Mouse (Mus musculus) hindbrain, embryonic 15.5 days (tissue): ENCODE data around the gene Thbs4. TPM values are rescaled to one million over a fixed set of nuclear protein-coding genes. Genes with fewer than 3 reads are reported as not detected.
A peak's percentile ranks its signal among the peaks of the same experiment; 100 is the strongest.

ENCODE experiments used
- ATAC-seq: fragments of 200-750 bp; cut with Nextera tagmentation; 2 replicates; pipeline ENCODE4 v1.8.0; 2017; ENCODE audit warnings: low read depth, moderate number of reproducible peaks, moderate TSS enrichment; ENCODE audit not compliant: low FRiP score
- H3K27ac ChIP-seq: fragments of 300-500 bp; sonication (generic); replicated peaks from 2 replicates; pipeline ENCODE4 v1.5.1; 2015; ENCODE audit warnings: mild to moderate bottlenecking, inconsistent platforms
- H3K27me3 ChIP-seq: fragments of 300-500 bp; sonication (generic); 2 replicates; pipeline ENCODE4 v1.6.1; 2015; ENCODE audit warnings: control low read depth, inconsistent platforms
- H3K36me3 ChIP-seq: fragments of 300-500 bp; sonication (generic); 2 replicates; pipeline ENCODE4 v1.6.1; 2015; ENCODE audit warnings: control low read depth, inconsistent platforms
- H3K4me1 ChIP-seq: fragments of 300-500 bp; sonication (generic); replicated peaks from 2 replicates; pipeline ENCODE4 v1.6.1; 2015; ENCODE audit warnings: control low read depth, inconsistent platforms
- H3K4me2 ChIP-seq: fragments of 300-500 bp; sonication (generic); 2 replicates; pipeline ENCODE4 v1.6.1; 2015; ENCODE audit warnings: moderate library complexity, mild to moderate bottlenecking, inconsistent platforms
- H3K4me3 ChIP-seq: fragments of 300-500 bp; sonication (generic); 2 replicates; pipeline ENCODE4 v1.5.1; 2015; ENCODE audit warnings: mild to moderate bottlenecking, inconsistent platforms
- H3K9ac ChIP-seq: fragments of 300-500 bp; sonication (generic); 2 replicates; pipeline ENCODE4 v1.6.1; 2015; ENCODE audit warnings: inconsistent platforms
- H3K9me3 ChIP-seq: fragments of 300-500 bp; sonication (generic); 2 replicates; pipeline ENCODE4 v1.6.1; 2016; ENCODE audit warnings: control low read depth, inconsistent platforms
- WGBS: fragments of 180-500 bp; shearing (Covaris S2); methylation state at CpG from one replicate; pipeline ENCODE4 v1.1.7; 2015; 5-methylcytosine and 5-hydroxymethylcytosine counted together
- polyA plus RNA-seq: library from polyadenylated mRNA; unstranded; fragments of >200 nt; fragmentation: Nextera tagmentation; extraction: Ambion mirVana; gene quantifications from 2 replicates; pipeline ENCODE4 v1.2.1, GENCODE M21; 2015

Gene Thbs4
- polyA plus RNA-seq, 1 experiment from 2014 or later, result 1.7 TPM

DNA sequence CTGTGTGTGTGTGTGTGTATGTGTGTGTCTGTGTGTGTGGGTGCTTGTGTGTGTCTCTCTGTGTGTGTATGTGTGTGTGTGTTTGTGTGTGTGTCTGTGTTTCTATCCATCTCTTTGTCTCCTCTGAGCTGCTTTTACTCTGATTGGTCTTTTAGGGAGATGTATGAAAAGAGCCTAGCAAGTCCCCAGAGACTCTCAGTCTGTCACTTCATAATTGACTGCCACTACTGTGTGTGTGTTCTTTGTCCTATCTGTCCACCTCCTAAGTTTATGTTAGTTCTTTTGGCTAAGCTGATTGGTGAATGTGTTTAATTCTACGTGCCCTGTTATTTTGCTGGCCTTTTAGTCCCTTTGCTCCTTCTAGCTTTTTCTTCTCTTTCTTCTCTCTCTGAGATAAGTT lies 58.9 kb downstream of the Thbs4 start:
- no peak overlapping the region for H3K27ac ChIP-seq
- no peak for ATAC-seq
- WGBS, result 50% methylated on average over 1 of the region's 1 CpGs
- H3K4me1 ChIP-seq, result peaks cover 37% of the 10 kb centered on the region
- no peaks in the 10 kb centered on the region for H3K9me3 ChIP-seq
- H3K9ac ChIP-seq, result no peak overlapping the region
- H3K4me3 ChIP-seq, result no peak overlapping the region
- H3K27me3 ChIP-seq, result no peaks in the 10 kb centered on the region
- H3K36me3 ChIP-seq, result no peaks in the 10 kb centered on the region
- H3K4me2 ChIP-seq, result no peak overlapping the region

DNA sequence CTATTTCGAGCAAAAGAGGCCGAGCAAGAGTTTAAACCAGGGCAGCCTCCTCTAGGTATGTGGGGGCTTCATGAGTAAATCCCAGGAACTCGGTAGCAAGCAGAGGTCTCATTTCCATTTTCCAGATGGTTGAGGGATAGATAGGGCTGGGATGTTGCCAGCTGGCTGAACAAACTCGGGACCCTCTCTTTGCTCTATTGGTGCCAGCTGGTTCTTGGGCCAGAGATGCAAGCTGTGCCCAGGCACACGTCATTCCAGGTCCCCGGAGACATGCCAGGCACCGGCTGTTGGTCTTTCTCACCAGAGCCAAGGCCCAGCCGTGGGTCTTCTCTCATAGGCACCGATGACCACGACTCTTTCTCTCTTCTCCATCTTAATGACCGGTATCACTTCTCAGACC lies 60.9 kb downstream of the Thbs4 start:
- peak; percentile 36; the same call in 1 of the 2 replicates for ATAC-seq
- no peak overlapping the region for H3K4me2 ChIP-seq
- peaks cover 34% of the 10 kb centered on the region for H3K4me1 ChIP-seq
- no peaks in the 10 kb centered on the region for H3K9me3 ChIP-seq
- WGBS, result 44% methylated on average over 11 of the region's 11 CpGs
- no peaks in the 10 kb centered on the region for H3K36me3 ChIP-seq
- no peak overlapping the region for H3K9ac ChIP-seq
- H3K27ac ChIP-seq, result peak overlapping the region; percentile 65
- no peaks in the 10 kb centered on the region for H3K27me3 ChIP-seq
- no peak overlapping the region for H3K4me3 ChIP-seq

DNA sequence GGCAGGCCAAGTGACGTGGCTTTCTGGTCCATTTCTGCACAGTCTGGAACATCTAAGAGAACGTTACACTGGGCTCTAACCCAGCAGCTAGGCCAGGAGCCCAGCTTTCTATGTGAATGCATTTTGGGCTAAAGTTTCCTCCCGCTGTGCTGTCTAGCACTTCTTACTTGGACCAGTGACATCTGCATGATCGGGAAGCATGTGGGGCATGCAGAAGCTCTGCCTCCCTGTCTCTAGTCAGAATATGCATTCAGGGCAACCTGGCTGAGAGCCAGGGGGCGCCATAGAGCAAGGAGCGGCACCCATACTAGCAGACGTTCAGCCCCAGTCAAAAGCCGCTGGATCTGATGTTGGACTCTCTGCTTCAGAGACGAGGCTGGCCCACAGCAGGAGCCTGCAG lies 61.4 kb downstream of the Thbs4 start:
- H3K27ac ChIP-seq, result peak overlapping the region; percentile 65
- H3K4me2 ChIP-seq, result no peak overlapping the region
- no peaks in the 10 kb centered on the region for H3K9me3 ChIP-seq
- H3K4me1 ChIP-seq, result peaks cover 34% of the 10 kb centered on the region
- no peak overlapping the region for H3K9ac ChIP-seq
- peak; percentile 38 for ATAC-seq
- no peak overlapping the region for H3K4me3 ChIP-seq
- no peaks in the 10 kb centered on the region for H3K27me3 ChIP-seq
- H3K36me3 ChIP-seq, result no peaks in the 10 kb centered on the region
- whole genome bisulfite sequencing, result 34% methylated on average over 9 of the region's 9 CpGs

DNA sequence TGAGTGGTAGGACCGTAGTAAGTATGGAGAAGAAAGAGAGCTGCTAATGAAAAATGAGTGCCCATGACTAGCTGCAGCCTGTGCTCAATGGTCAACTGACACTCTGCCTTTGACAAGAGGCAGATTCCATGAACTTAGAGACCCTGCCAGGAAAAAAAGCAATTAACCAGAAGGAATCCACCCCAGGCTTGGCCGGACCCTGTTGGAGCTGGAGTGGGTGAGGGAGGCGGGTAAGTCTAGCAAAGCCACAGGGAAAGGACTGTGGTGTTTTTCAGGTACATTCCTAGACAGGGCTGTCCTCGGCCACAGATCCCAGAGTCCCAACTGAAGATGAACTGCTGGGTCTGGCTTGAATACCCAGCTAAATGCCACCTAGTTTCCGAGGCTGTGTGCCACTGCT lies 61.8 kb downstream of the Thbs4 start:
- ATAC-seq, result no peak
- no peak overlapping the region for H3K4me3 ChIP-seq
- no peak overlapping the region for H3K9ac ChIP-seq
- H3K27me3 ChIP-seq, result no peaks in the 10 kb centered on the region
- H3K36me3 ChIP-seq, result no peaks in the 10 kb centered on the region
- no peaks in the 10 kb centered on the region for H3K9me3 ChIP-seq
- 74% methylated on average over 5 of the region's 5 CpGs for WGBS
- peaks cover 34% of the 10 kb centered on the region for H3K4me1 ChIP-seq
- H3K27ac ChIP-seq, result peak overlapping the region; percentile 65; the same call in 1 of the 2 replicates
- H3K4me2 ChIP-seq, result no peak overlapping the region

DNA sequence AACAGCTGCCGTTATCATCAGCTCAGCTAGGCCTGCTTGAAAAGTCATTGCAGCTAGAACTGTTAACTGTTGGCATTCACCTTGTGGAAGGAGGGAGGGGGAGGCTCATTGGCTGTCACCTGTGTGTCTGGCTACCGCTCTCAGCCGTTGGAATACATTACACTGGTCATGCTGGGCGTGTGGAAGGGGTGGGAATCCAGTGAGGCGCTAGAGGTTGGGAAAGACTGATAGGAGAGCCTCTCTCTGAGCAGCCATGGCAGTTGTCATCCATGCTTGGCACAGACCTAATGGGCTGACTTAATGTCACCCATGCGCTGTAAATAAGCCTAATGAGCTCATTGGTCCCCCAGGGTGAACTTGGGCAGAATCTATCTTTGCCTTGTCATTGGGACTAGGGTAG lies 62.8 kb downstream of the Thbs4 start:
- 62% methylated on average over 6 of the region's 6 CpGs for WGBS
- H3K36me3 ChIP-seq, result no peaks in the 10 kb centered on the region
- peak; percentile 49 for ATAC-seq
- no peaks in the 10 kb centered on the region for H3K9me3 ChIP-seq
- H3K4me2 ChIP-seq, result no peak overlapping the region
- H3K27me3 ChIP-seq, result no peaks in the 10 kb centered on the region
- no peak overlapping the region for H3K27ac ChIP-seq
- H3K4me3 ChIP-seq, result no peak overlapping the region
- H3K4me1 ChIP-seq, result peaks cover 32% of the 10 kb centered on the region
- H3K9ac ChIP-seq, result no peak overlapping the region

DNA sequence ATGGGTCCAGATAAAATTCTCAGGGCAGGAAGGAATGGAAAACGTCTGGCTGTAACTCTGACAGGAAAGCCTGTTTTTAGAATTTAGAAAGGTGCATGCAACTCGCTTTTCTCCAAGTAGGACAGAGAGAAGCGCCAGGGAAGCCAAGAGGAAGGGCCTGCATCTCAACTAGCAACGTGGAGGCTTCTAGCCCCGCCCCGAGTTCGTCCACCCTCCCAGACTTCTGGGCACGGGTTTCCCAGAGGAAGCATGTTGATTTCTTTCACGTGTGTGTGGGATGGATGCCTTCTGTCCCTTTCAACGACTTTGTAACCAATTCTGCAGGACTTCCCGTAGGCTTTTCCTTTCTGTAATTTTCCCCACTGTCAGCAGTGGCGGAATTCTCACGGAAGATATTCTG lies 64.8 kb downstream of the Thbs4 start:
- 64% methylated on average over 13 of the region's 13 CpGs for WGBS
- H3K4me1 ChIP-seq, result peaks cover 24% of the 10 kb centered on the region
- ATAC-seq, result no peak

DNA sequence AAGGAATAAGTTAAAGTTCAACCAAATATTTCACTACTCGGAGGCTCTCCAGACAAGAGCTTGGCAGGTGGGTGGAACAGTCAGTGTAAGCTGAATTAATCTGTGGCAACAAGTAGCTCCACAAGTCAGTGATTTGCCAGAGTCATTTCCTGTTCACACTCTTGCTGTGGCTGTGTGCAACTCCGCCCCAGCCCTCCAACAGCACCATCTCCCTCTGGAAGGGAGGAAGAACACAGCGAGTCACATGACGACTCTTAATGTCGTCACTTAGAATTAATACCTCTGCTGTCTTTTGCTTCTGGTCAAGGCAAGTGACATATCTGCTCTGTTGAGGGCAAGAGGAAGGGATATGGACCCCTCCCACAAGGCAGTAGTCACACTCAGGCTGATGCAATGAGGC lies 72.2 kb downstream of the Thbs4 start:
- H3K36me3 ChIP-seq, result no peaks in the 10 kb centered on the region
- H3K27me3 ChIP-seq, result no peaks in the 10 kb centered on the region
- no peak overlapping the region for H3K9ac ChIP-seq
- no peaks in the 10 kb centered on the region for H3K9me3 ChIP-seq
- WGBS, result 76% methylated on average over 5 of the region's 5 CpGs
- no peak overlapping the region for H3K4me3 ChIP-seq
- H3K27ac ChIP-seq, result no peak overlapping the region
- no peak overlapping the region for H3K4me2 ChIP-seq
- no peaks in the 10 kb centered on the region for H3K4me1 ChIP-seq
- ATAC-seq, result no peak

More for the DNA sequence above, 64.8 kb downstream of the Thbs4 start:
- Histone ChIP-seq H3K4me2 (no peak overlapping the region), H3K27ac (no peak overlapping the region), H3K4me3 (no peak overlapping the region), H3K9me3 (no peaks in the 10 kb centered on the region), H3K27me3 (no peaks in the 10 kb centered on the region), H3K9ac (no peak overlapping the region), H3K36me3 (no peaks in the 10 kb centered on the region)

DNA sequence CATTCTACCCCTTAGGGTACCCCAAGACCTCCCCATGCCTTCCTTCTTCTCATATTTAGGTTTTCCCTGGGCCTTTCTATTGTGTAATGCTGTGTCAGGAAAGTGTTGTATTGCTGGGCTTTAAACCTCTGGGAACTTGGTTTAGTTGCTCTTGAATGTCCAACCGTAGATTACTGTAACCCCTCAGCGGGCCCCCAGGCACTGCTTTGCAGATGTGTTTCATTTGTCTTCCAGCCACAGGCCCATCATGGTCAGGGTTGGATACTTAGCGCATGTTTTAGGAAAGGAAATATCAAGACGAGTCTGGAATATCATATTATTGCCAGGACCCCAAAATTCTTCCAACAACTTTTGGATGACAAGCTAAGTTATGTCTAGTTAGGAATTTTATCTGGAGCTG lies 73.6 kb downstream of the Thbs4 start:
- Histone ChIP-seq H3K9me3 (no peaks in the 10 kb centered on the region), H3K36me3 (no peaks in the 10 kb centered on the region), H3K9ac (no peak overlapping the region), H3K4me2 (no peak overlapping the region), H3K4me1 (no peaks in the 10 kb centered on the region), H3K27me3 (no peaks in the 10 kb centered on the region), H3K4me3 (no peak overlapping the region), H3K27ac (no peak overlapping the region)
- WGBS, result 88% methylated on average over 4 of the region's 4 CpGs
- no peak for ATAC-seq

DNA sequence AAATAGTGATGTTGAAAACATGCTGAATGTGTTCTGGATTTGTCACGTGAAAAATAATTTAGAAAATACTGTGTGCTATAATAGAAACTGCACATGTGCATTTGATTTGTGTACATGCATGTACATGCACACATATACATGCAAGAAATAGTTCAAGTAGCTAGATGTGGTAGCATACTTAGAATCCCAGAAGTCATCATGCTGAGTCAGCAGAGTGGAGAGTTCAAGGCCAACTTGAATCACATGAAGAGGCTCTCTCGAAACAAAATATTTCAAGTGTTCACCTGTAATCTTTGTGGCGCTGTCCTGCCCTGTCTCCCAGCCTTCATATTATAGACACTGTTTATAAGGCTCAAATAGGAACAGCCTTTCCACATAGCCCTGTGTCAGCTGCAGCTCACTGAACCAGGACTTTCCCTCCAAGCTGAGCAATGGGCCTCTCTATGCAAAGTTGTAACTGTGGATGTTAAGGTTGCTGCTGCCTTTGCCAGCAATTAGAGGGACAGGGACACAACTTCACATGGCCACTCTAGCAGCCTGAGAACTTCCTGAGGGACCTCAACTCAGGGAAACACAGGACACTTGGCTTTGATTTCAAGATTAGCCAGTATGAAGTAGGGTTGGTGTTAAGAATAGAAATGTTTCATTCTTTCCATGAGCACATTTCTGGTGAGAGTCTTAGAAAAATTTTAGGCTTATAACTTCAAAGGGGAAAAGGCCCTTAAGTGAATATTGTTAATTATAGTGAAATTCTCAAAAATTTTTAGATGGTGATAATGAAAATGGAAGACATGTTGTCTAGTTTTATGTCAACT lies 76.6 kb downstream of the Thbs4 start:
- WGBS, result 98% methylated on average over 3 of the region's 3 CpGs
- H3K9ac ChIP-seq, result no peak overlapping the region
- no peaks in the 10 kb centered on the region for H3K36me3 ChIP-seq
- no peaks in the 10 kb centered on the region for H3K27me3 ChIP-seq
- no peak overlapping the region for H3K4me2 ChIP-seq
- H3K27ac ChIP-seq, result no peak overlapping the region
- no peaks in the 10 kb centered on the region for H3K9me3 ChIP-seq
- no peak overlapping the region for H3K4me3 ChIP-seq
- no peaks in the 10 kb centered on the region for H3K4me1 ChIP-seq
- no peak for ATAC-seq

DNA sequence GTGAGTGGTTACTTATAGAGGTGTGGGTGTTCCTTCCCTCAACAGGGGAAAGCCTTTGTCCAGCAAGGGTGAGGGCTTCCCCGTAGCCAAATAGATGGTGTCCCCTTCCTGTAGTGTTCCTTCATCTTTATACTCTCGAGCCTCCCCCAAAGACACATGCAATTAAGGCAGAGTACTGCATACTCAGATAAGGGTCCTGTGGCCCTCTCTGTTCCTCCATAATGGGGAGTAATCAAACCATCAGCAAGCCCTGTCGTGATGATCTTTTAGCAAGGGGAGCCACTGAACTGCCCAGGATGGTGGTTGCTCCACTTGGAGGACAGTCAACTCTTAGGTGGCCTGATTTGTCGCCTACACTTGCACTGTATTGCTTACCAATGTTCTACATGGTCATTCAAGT lies 82.0 kb downstream of the Thbs4 start:
- no peaks in the 10 kb centered on the region for H3K27me3 ChIP-seq
- no peak overlapping the region for H3K4me2 ChIP-seq
- H3K9me3 ChIP-seq, result no peaks in the 10 kb centered on the region
- peaks cover 5% of the 10 kb centered on the region; the same call in 1 of the 2 replicates for H3K36me3 ChIP-seq
- H3K9ac ChIP-seq, result no peak overlapping the region
- 90% methylated on average over 4 of the region's 4 CpGs for WGBS
- H3K27ac ChIP-seq, result no peak overlapping the region
- H3K4me1 ChIP-seq, result no peaks in the 10 kb centered on the region
- no peak for ATAC-seq
- no peak overlapping the region for H3K4me3 ChIP-seq

DNA sequence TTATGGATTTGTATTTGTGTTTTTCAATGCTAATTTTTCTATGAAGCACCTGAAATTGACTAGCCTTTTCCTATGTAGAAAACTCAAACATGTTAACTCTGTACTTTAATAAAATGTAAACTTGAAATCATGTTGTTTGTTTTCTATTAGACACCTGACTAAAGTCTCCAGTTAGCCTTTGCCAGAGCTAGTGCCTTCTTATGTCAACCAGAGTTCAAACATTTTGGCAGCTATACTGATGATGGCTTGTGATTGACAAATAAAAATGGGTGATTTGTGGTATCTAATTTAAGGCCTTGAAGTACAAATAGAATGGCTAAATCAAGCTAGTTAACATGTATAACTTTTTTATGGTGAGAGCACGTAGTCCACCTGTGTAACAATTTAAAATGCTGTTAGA lies 82.8 kb downstream of the Thbs4 start:
- ATAC-seq, result no peak
- Histone ChIP-seq H3K4me3 (no peak overlapping the region), H3K36me3 (peaks cover 8% of the 10 kb centered on the region; the same call in 1 of the 2 replicates), H3K27me3 (0 out of 2 replicates have a peak, but pooled peaks cover 3% of the 10 kb centered on the region), H3K9me3 (no peaks in the 10 kb centered on the region), H3K27ac (no peak overlapping the region), H3K9ac (no peak overlapping the region), H3K4me2 (no peak overlapping the region), H3K4me1 (no peaks in the 10 kb centered on the region)
- 98% methylated on average over 1 of the region's 1 CpGs for WGBS

DNA sequence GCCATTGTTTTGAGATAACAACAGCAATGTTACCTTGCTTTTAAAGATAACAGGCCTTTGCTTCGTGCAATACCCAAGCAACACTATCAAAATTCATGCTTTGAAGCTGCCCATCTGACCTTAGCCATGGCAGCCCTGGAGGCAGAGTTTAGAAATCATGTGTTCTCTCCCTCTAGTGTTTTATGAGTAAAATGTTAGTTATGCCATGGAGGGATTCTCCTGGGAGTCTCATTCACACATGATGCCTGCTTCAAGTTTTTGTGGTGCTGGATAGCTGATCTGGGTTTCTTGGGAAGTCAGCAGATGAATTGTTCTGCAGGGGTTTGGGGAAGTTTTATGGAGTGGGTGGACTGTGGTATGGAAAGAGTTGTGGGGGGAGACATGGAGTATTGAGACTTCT lies 84.3 kb downstream of the Thbs4 start:
- Histone ChIP-seq H3K36me3 (peaks cover 20% of the 10 kb centered on the region), H3K27me3 (0 out of 2 replicates have a peak, but pooled peaks cover 3% of the 10 kb centered on the region), H3K4me3 (no peak overlapping the region), H3K4me1 (no peaks in the 10 kb centered on the region), H3K9me3 (no peaks in the 10 kb centered on the region), H3K27ac (no peak overlapping the region), H3K4me2 (no peak overlapping the region), H3K9ac (no peak overlapping the region)
- WGBS, result 80% methylated on average over 1 of the region's 1 CpGs
- ATAC-seq, result no peak

DNA sequence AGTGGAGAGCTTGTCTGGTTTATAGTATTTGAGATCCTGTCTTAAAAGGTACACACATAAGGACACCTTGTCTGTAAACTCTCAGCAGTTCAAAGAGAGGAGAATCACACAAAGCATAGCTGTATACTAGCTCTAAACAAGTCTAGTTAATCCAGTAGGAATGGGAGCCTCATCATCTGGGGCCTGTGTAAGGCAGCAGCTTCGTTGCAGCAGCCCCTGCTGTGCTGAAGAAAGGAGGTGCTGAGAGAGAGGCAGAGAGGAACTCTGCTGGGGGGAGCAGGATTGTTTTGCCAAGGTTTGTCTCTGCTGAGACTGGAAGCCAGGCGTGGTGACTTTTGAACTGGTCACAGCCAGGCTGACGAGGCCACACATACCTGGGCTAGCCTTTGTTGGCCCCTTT lies 85.1 kb downstream of the Thbs4 start:
- Histone ChIP-seq H3K4me3 (no peak overlapping the region), H3K27ac (no peak overlapping the region), H3K9me3 (no peaks in the 10 kb centered on the region), H3K36me3 (peaks cover 20% of the 10 kb centered on the region), H3K4me2 (no peak overlapping the region), H3K9ac (no peak overlapping the region), H3K4me1 (no peaks in the 10 kb centered on the region), H3K27me3 (0 out of 2 replicates have a peak, but pooled peaks cover 3% of the 10 kb centered on the region)
- 14% methylated on average over 3 of the region's 3 CpGs for WGBS
- no peak for ATAC-seq
